Mouse (Mus musculus): ENCODE data around the gene Smarca2. TPM values are rescaled to one million over a fixed set of nuclear protein-coding genes. Genes with fewer than 3 reads are reported as not detected.

Gene Smarca2
- polyA plus RNA-seq, 1 experiment from 2014 or later, result 153 TPM

GRCm38 (mm10) chr19:26756399-26756798 is 151.5 kb downstream of the Smarca2 start:
- POLR2A ChIA-PET, result no interaction called here
- TF ChIP-seq CTCF (IDR thresholded peaks at IDR 0.05), result no peak
- in situ Hi-C loops (cut with MboI; ENCODE audit: low pct_unique_long_range_greater_than_20kb), result no loop called here
- DNase-seq (ENCODE audit: low read depth, low spot score) (no peak), ATAC-seq (no peak)
- CTCF ChIA-PET, result no interaction called here
- no peaks in the 10 kb centered on the region for H3K27me3 ChIP-seq

GRCm38 (mm10) chr19:26758156-26758555 is 153.3 kb downstream of the Smarca2 start:
- in situ Hi-C loops (cut with MboI; ENCODE audit: low pct_unique_long_range_greater_than_20kb), result no loop called here
- POLR2A ChIA-PET, result no interaction called here
- TF ChIP-seq CTCF (IDR thresholded peaks at IDR 0.05), result no peak
- H3K27me3 ChIP-seq, result no peaks in the 10 kb centered on the region
- DNase-seq (ENCODE audit: low read depth, low spot score) (no peak), ATAC-seq (no peak)
- CTCF ChIA-PET, result no interaction called here

DNA sequence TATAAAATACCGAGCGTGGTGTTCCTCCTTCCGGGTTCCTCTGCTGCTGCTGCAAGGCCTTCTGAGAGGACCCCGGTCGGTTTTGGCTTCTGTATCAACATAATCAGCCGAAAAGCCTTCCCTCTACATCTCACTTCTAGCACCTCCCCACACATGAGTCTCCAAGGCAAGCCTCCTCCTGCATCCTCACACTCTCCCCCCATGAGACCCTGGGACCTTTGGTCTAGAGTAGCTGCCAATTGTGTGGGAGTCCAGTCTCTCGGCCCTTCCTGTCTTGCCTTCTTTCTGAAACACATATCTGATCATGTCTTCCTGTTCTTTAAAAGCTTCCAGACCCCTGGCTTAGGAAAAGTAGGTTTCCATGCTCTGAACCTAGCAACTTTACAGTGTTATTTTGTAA is 153.8 kb downstream of the Smarca2 start:
- DNase-seq (ENCODE audit: low read depth, low spot score), result no peak
- TF ChIP-seq CTCF (IDR thresholded peaks at IDR 0.05), result no peak
- in situ Hi-C loops (cut with MboI; ENCODE audit: low pct_unique_long_range_greater_than_20kb), result no loop called here
- H3K27me3 ChIP-seq, result no peaks in the 10 kb centered on the region
- POLR2A ChIA-PET, result no interaction called here
- CTCF ChIA-PET, result no interaction called here
- no peak for ATAC-seq

DNA sequence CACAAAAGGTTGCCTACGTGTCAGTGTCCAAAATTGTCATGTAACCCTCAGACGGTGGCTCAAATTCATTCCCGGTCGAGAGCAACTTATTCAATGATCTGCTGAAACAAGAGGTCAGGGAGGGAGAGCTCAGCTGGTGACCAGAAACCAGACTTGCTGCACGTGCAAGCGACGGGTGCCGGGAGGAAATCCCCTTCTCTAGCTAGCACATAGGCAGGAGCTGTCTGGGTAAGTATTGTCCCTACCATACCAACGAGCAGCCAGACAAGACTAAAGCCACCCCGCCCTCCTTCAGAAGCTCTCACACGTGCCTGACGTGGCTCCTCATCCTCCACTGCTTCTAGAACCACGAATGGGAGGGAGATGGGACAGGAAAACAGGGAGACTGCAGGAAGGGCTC is 154.4 kb downstream of the Smarca2 start:
- no peak for DNase-seq (ENCODE audit: low read depth, low spot score)
- no peaks in the 10 kb centered on the region for H3K27me3 ChIP-seq
- ATAC-seq, result no peak
- POLR2A ChIA-PET, result no interaction called here
- in situ Hi-C loops (cut with MboI; ENCODE audit: low pct_unique_long_range_greater_than_20kb), result no loop called here
- TF ChIP-seq CTCF (IDR thresholded peaks at IDR 0.05), result no peak
- CTCF ChIA-PET, result no interaction called here

GRCm38 (mm10) chr19:26761257-26761656 is 156.4 kb downstream of the Smarca2 start:
- ChIA-PET POLR2A (no interaction called here), CTCF (no interaction called here)
- TF ChIP-seq CTCF (IDR thresholded peaks at IDR 0.05), result no peak
- in situ Hi-C loops (cut with MboI; ENCODE audit: low pct_unique_long_range_greater_than_20kb), result no loop called here
- no peak for DNase-seq (ENCODE audit: low read depth, low spot score)
- no peaks in the 10 kb centered on the region for H3K27me3 ChIP-seq
- no peak for ATAC-seq

DNA sequence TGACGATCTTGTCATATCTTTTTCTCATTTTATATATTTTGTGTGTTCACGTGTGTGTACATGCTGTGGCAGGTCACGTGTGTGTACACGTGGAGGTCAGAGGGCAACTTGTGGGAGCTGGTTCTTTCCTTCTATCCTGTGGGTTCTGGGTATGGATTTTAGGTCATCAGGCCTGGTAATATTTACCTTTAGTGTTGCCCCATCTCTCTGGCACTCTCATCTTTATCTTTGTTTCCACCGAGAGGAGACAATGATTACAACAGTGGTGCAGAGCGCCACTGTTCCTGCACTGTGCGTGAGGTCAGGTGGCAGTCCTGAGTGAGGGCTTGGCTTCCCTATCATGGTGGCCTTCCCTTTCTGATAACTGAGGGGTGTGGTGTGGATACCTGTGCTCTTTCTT is 160.6 kb downstream of the Smarca2 start:
- ATAC-seq (no peak), DNase-seq (ENCODE audit: low read depth, low spot score) (no peak)
- TF ChIP-seq CTCF (IDR thresholded peaks at IDR 0.05), result no peak
- ChIA-PET CTCF (no interaction called here), POLR2A (no interaction called here)
- H3K27me3 ChIP-seq, result no peaks in the 10 kb centered on the region
- in situ Hi-C loops (cut with MboI; ENCODE audit: low pct_unique_long_range_greater_than_20kb), result no loop called here

DNA sequence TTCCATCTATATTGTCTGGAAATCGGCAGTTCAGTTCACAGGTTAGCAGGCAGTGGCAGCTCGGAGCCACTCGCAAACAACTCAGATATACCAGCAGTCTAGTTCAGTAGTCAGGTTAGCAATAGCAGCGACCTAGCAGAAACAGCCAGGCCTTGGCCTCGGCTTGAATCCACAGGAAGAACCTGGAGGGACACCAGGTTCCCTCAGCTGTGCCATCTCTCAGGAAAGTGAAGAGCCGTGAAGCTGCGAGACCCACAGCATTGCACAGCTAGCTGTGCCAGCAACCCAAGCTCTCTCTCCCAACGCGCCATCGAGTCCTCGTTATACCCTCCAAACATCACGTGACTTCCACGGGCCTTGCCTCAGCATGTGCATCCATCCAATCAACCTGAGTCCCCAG is 162.6 kb downstream of the Smarca2 start:
- CTCF ChIA-PET, result no interaction called here
- DNase-seq (ENCODE audit: low read depth, low spot score), result no peak
- TF ChIP-seq CTCF (IDR thresholded peaks at IDR 0.05), result no peak
- ATAC-seq, result no peak
- no peaks in the 10 kb centered on the region for H3K27me3 ChIP-seq
- POLR2A ChIA-PET, result no interaction called here
- in situ Hi-C loops (cut with MboI; ENCODE audit: low pct_unique_long_range_greater_than_20kb), result no loop called here

DNA sequence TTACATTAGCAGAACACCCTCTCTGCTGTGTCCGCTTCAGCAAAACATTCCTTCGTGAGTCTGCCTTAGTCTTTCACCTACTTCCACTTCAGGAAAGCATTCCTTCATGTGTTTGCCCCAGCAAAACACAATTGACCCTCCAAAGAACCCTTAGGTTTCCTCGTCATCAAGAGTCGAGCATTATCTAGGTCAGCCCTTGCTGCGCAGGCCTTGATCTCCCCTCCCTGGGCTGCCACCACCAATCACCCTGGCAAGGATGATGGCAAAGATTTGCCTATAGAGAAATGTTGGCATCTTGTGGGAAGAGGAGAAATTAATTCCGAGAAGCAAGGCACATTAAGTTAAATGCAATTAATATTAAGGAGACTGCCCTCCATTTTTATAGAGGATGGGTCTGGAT is 163.1 kb downstream of the Smarca2 start:
- DNase-seq (ENCODE audit: low read depth, low spot score) (no peak), ATAC-seq (no peak)
- no peak for TF ChIP-seq CTCF (IDR thresholded peaks at IDR 0.05)
- CTCF ChIA-PET, result no interaction called here
- in situ Hi-C loops (cut with MboI; ENCODE audit: low pct_unique_long_range_greater_than_20kb), result no loop called here
- POLR2A ChIA-PET, result no interaction called here
- H3K27me3 ChIP-seq, result no peaks in the 10 kb centered on the region

GRCm38 (mm10) chr19:26768846-26769245 is 164.0 kb downstream of the Smarca2 start:
- POLR2A ChIA-PET, result no interaction called here
- H3K27me3 ChIP-seq, result no peaks in the 10 kb centered on the region
- DNase-seq (ENCODE audit: low read depth, low spot score), result no peak
- ATAC-seq, result no peak
- CTCF ChIA-PET, result no interaction called here
- in situ Hi-C loops (cut with MboI; ENCODE audit: low pct_unique_long_range_greater_than_20kb), result no loop called here
- TF ChIP-seq CTCF (IDR thresholded peaks at IDR 0.05), result no peak

DNA sequence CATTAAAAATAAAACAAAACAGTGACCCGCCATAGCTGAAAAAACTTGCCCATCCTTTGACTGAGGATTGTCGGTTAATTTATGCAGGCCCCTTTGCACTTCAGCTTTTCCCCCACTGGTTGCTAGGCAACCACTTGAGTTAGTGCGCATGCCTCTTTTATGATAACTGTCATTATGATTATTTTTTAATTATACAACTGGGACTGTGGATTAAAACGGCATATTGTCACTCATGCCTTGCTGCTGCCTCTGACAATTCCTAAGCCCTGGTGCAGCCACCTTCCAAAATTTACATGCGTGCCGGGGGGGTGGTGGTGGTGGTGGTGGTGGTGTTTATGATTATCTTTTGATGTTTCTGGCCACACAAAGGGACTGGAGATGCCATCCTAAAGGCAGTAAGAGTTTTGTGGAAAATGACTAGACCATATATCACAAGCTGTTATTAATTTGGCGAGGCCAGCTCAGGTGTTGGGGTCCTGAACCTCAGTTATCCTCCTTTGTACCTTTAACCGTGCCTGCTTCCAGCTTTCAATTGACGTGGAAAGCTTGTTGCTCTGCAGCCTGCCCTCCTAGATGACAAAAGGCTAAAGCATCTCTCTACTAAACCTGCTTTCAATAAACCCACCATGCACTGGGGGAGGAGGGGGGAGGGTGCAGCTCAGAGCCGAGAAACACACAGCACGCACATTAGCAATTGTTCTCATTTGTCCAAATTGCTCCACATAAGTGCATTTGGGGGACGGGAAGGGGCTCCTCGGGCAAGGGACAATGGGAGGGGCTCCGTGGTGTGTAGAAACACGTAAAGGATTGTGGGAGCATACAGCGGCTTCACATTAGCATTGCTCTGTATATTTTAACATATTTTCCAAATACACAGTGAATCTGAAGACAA is 165.0 kb downstream of the Smarca2 start:
- ATAC-seq, result no peak

GRCm38 (mm10) chr19:26770592-26770991 is 165.7 kb downstream of the Smarca2 start:
- H3K27me3 ChIP-seq, result no peaks in the 10 kb centered on the region
- CTCF ChIA-PET, result no interaction called here
- POLR2A ChIA-PET, result no interaction called here
- DNase-seq (ENCODE audit: low read depth, low spot score), result no peak
- ATAC-seq, result no peak
- in situ Hi-C loops (cut with MboI; ENCODE audit: low pct_unique_long_range_greater_than_20kb), result no loop called here
- TF ChIP-seq CTCF (IDR thresholded peaks at IDR 0.05), result no peak

More for the DNA sequence above, 165.0 kb downstream of the Smarca2 start:
- TF ChIP-seq CTCF (IDR thresholded peaks at IDR 0.05), result no peak
- POLR2A ChIA-PET, result interaction anchor here (0.6 kb wide), 1 partner anchor 1348 kb away, joined by 3 read pairs; no protein-coding TSS in a partner anchor
- in situ Hi-C loops (cut with MboI; ENCODE audit: low pct_unique_long_range_greater_than_20kb), result no loop called here
- no peaks in the 10 kb centered on the region for H3K27me3 ChIP-seq
- DNase-seq (ENCODE audit: low read depth, low spot score), result no peak
- CTCF ChIA-PET, result no interaction called here
